Mouse (Mus musculus) adrenal gland, postnatal 4 days (tissue): Measurements from ENCODE around the gene Papss2. TPM values are rescaled to one million over a fixed set of nuclear protein-coding genes. Genes with fewer than 3 reads are reported as not detected.
A peak's percentile ranks its signal among the peaks of the same experiment; 100 is the strongest.

Experiments used
- DNase-seq, 2 experiments: peaks; one replicate each; pipeline ENCODE4 v3.0.0; 2021 to 2022; ENCODE audit warnings: low spot score in 2 of 2, mixed read lengths in 2 of 2
- long read RNA-seq, 2 experiments: library from polyadenylated mRNA; stranded (forward); transcript quantifications; one replicate each; pipeline ENCODE4 v2.0.0; 2021
- total RNA-seq, 2 experiments: library from RNA; stranded (reverse); gene quantifications; 2 replicates each; pipeline ENCODE4 v1.2.3; 2021

Gene Papss2
- 10 to 100 TPM; 20.7 to 26.6 TPM for total RNA-seq
- long read RNA-seq, experiment 1, partial matches to known transcripts = 1 of 5 reads
- long read RNA-seq, experiment 1, other reads (novel, unspliced or antisense) = 1 of 5 reads
- long read RNA-seq, experiment 2, partial matches to known transcripts = 2 of 9 reads
- long read RNA-seq, experiment 2, other reads (novel, unspliced or antisense) = 3 of 9 reads

DNA sequence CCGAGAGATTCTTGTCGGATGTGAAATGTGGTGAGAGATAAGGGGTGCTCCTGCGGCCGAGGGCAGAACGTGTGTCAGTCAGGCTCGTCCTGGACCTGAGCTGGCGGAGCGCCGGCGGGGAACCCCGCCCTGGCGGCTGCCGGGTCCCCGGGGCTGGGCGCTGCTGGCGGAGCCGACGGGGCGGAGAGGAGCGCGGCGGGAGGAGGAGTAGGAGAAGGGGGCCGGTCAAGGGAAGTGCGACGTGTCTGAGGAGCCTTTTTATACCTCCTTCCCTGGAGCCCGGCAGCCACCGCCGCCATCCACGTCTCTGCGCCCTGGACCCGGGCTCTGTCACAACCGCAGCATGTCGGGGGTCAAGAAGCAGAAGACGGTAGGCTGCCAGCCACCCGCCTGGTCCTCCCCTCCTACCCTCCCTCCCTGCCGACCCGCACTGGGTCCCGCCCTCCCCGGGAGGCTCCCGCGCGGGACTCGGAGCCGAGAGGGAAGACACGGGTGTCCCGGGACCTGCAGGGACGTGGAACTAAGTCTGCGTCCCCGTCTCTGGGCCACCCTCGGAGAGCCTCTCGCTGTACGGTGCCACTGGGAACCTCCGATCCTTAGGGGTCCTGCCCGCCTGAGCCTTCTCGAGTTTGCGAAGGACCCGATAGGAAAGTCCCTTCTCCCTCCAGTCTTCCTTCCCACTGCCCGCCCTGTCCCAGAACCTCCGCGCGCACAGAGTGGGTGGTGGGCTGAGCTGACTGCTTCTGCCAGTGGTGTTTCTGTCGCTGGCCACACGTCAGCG, at the start of gene Papss2:
TSS of gene Papss2 (plus strand) at position 285 of the 781 bp plus-strand sequence.
- DNase-seq = peak; percentile 21 to 34

GRCm38 (mm10) chr19:32547396-32547795, 48.2 kb upstream of the Papss2 start:
- no peak for DNase-seq

- no peak for DNase-seq
These were observed 47.4 kb upstream of the Papss2 start for GRCm38 (mm10) chr19:32548202-32548601.

GRCm38 (mm10) chr19:32550446-32550845, 45.1 kb upstream of the Papss2 start:
- no peak for DNase-seq

- no peak for DNase-seq
These were observed 44.1 kb upstream of the Papss2 start for GRCm38 (mm10) chr19:32551442-32551841.

DNA sequence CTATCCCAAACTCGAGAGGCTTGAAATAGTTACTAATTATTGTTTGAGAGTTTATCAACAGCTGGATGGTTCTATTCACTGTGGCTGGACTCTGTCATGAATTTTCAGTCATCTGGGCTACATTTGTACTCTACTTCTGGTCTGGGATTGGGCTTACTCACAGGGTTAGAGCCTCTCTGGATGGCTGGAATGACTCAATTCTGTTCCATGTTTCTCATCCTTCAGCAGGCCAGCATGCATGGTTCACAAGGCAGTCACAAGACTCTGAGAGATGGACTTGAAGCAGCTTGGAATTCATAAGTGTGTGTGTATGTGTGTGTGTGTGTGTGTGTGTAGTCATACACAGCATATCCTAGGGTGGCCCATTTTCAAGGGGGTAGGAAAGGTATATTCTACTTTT, 43.5 kb upstream of the Papss2 start:
- no peak for DNase-seq

- DNase-seq = no peak
These were observed 42.3 kb upstream of the Papss2 start for GRCm38 (mm10) chr19:32553310-32553709.

DNA sequence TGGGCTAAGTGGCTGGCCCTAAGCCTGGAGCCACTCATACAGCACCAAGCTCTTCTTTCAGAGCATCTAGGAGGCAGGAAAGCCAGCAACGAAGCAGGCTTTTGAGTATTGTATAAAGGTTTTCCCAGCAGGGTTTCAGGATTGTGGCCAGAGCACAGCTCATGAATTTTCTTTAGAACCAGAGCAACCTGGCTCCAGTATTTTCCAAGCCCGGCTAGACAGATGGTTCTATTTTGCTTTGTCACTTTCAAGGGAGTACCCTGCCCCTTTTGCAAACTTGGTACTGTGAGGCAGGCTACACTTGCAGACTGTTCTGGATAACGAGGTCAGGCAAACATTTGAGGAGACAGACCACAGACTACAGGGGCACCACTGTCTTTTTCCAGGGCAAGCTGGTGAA, 40.3 kb upstream of the Papss2 start:
- DNase-seq = no peak

DNA sequence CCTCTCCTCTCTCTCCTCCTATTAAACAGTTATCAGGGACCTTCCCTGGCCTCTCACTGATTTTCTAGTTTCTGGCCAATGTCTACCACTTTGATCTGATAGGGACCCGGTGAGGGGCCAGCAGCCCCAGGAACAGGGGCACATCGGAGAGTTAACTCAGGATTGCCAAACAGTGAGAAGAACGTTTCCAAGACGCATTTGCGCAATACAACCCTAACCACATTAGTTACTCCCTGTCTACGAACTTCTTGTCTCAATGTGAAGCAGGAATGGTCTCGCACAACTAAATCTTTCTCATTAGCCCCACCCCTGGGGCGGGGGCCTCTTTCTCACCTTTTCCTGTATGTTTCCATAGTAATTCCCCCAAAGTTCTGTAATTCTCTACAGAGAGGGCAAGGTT, 28.6 kb upstream of the Papss2 start:
- DNase-seq = no peak

DNA sequence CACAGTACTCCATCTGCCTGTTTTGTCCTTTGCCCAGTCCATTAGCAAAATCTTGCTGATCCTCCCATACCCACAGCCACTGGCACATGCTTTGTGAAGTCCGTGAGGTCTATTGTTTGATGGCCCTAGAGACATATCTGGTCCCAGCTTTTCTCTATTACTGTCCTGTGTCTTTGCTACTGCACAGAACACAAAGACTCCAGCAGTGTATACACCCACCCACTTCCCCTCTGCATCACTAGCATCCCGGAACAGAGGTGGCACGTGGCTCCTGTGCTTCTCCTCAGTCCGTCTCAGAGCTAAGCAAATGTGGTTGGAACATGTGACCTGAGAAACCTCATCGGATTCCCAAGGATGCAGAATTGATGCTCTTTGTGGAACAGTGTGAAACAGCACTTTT, 28.1 kb upstream of the Papss2 start:
- no peak for DNase-seq

- no peak for DNase-seq
These were observed 27.1 kb upstream of the Papss2 start for GRCm38 (mm10) chr19:32568470-32568869.

GRCm38 (mm10) chr19:32568961-32569653, 26.5 kb upstream of the Papss2 start:
- DNase-seq = no peak

DNA sequence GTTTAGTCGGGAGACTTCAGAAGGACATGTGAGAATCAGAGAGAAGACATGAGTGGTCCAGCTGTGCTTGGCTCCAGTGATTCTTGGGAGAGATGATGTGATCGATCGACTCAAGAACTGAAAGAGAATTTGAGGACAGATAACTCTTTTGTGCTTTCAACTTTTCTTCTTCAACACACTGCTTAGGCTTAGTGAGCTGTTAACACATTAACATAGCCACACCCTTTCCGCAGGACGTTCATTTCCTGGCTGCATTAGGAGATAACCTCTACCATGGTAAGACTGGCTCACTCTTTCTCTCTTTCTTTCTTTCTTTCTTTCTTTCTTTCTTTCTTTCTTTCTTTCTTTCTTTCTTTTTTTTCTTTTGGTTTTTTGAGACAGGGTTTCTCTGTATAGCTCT, 25.9 kb upstream of the Papss2 start:
- no peak for DNase-seq

DNA sequence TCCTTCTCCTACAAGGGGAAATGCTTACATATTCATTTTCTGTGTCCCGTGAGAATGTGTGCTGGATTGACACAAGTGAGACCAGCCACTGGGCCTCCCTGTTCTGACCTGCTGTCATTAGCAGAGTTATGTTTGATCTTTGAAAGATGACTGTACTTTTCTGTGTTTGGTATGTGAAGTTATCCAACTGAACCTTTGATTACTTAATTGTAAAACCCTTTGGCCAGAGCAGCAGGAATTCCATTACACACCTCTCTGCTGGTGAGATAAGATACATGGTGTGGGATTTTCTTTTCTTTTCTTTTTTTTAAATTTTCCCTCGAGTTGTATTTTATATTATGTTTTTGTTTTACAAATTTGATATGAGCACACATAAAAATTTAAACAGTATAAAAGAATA, 23.4 kb upstream of the Papss2 start:
- no peak for DNase-seq

- DNase-seq = no peak
These were observed 22.3 kb upstream of the Papss2 start for GRCm38 (mm10) chr19:32573259-32573658.

DNA sequence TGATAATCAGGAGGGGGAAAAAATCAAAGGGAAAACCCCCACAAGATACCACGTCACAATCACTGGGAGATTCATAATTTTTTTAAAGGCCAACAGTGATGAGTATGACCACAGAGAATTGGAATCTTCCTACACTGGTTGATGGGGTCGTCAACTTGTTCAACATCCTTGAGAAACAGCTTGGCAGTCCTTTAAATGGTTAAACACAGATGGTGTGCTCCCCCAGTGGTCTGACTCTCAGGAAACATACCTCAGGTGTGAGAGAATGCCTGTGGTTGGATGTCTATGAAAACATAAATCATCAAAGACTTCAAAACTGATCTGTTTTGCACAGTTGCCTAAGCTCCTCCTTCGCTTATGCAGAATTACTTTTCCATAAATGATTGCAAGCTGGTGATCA, 20.7 kb upstream of the Papss2 start:
- DNase-seq = no peak

- no peak for DNase-seq
These were observed 17.8 kb upstream of the Papss2 start for GRCm38 (mm10) chr19:32577749-32578148.

DNA sequence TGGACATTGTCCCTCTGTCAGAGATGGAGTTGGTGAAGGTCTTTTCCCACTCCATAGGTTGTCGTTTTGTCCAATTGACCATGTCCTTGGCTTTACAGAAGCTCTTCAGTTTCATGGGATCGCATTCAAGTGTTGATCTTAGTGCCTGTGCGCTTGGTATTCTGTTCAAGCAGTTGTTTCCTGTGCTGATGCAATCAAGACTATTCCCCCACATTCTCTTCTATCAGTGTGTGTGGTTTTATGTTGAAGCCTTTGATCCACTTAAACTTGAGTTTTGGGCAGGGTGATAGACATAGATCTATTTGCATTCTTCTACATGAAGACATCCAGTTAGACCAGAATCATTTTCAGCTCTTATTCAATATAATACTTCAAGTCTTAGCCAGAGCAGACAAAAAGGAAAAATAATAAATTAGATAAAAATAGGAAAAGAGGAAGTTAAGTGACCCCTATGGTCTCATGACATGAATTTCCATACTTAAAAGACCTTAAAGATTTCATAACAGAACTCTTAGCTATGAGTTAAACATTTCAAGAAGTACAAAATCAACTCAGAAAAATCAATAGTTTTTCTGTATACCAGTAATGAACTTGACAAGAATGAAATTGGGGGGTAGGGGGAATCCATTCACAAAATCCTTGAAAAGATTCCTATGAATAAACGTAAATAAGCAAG, 12.4 kb upstream of the Papss2 start:
- no peak for DNase-seq

DNA sequence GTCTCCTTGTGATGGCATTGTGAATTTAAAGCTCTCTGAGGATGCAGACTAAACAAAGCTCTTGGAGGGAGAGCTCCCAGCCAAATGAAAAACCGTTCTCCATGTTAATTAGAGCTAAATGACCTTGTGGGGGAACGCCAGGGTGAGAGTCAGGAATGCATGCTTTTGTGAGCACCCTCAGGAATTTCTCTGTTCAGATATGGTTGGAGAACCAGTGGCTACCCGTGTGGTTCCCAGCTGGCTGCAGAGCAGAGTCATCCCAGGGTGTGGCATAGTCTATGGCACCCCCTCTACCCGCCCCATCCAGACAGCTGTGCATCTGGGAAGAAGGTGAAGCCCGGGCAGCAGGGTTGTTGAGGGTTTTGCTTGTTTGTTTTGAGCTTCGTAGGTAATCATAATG, 7.9 kb upstream of the Papss2 start:
- no peak for DNase-seq

GRCm38 (mm10) chr19:32592749-32593148, 2.8 kb upstream of the Papss2 start:
- DNase-seq = no peak

DNA sequence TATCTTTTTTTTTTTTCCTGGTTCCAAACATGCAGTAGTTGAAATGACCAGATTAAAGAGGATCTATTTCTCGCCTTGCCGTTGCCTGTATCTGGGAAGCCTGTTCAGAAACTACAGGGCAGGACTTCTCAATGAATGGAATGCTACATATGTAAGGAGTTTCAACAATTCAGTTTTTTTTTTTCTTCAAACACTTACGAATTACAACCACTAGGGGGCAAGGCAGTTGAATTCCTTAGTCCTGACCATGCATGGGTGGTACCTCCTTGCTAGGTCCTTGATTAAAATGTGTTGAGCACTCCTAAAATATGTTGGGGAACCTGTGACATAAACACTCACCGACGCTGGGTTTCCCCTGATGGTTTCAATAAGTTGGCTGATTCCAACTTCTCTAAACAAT, 1.7 kb upstream of the Papss2 start:
- DNase-seq = no peak

- DNase-seq = no peak
These were observed 472 bp upstream of the Papss2 start for GRCm38 (mm10) chr19:32595131-32595505.
